Mouse (Mus musculus) R1 (cell line): ENCODE measurements at regions not wholly inside any gene's neighbourhood (a gene's known extent, or its start where the extent isn't known, plus 50 kb on each side); places are given as distances from the start of the nearest gene placed in this dataset.

Source experiments
- DNase-seq: peaks from one replicate; pipeline ENCODE4 v3.0.0-alpha.2; 2018; ENCODE audit warnings: low read depth, low spot score

DNA sequence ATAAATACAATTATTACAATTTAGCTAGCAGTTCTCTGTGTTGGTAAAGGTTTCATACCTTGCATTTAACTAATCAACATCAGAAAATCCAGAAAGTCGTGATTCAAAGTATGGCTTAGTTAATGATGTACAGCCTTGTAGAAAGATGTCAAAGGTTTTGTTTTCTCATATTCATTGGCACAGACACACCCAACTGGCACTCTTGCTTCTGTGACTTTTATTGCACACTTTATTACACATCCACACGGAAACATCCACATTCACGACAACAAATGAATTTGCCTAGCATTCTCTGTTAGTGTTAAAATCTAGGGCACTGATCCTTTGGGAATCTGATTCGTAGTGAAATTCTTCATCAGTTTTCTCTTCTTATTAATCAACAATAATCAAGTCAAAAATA is 720.0 kb downstream of the Tns3 start:
- DNase-seq: no peak

DNA sequence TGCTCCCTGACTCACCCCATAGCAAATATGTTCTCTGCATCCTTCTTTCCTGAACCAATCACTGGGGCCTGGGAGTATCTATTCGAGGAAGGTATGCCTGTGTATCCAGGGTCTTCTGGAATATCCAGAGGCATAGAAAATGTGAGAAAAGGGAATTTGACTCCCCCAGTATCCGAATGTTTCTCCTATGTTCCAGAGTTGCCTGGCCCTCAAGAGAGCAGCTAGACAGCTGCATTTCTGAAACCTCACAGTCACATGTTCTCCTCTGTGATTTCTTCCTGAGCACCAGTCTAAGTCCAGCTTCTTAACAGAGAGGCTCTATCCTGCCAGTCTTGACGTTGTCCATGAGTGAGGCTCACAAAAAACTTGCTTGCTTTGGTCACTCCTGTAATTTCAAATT is 719.9 kb upstream of the Igfbp3 start:
- no peak for DNase-seq

DNA sequence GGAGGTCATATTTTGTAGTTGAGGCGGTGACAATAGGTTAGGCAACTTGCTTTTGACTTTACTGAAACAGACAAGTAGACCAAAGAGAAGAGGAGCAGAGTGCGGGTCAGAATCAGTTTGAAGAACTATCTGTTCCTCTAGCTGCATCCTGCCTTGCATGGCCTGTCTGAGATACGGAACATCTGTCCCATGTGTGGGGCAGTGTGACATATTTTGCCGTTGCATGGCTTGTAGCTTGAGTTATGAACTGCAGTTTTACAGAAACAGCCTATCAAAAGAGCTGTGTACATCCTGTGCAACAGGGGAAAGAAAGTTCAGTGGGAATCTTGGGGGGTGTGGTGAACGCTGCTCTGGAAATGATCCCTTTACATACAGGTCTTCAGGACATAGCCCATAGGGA is 718.9 kb upstream of the Igfbp3 start:
- DNase-seq: no peak

DNA sequence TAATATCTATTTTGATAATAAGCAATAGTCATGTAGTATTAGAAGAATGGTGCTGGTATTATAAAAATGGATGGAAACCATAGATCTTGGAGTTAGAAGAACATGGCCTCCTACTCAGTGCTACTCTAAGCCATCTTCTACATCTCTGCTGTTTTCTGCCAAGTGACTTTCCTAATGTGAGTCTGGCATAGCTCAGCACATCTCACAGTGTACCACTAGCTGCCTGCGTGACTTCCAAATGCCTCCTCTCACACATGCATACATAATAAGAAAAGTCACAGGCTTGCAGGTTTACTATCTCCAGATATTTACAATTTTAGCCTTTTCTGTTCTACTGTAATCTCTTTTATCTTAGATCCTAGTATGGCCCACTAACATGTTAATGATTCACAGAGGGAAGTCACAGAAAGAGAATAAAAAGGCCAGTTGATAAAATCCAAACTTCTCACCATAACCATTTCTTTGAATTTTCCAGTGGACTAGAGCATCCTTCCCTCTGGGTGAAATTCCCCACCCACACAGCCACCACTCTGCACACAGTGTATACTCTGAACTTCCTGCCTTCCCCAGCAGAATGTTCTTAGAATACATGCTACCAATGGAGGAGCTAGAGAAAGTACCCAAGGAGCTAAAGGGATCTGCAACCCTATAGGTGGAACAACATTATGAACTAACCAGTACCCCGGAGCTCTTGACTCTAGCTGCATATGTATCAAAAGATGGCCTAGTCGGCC is 717.5 kb upstream of the Igfbp3 start:
- no peak for DNase-seq

DNA sequence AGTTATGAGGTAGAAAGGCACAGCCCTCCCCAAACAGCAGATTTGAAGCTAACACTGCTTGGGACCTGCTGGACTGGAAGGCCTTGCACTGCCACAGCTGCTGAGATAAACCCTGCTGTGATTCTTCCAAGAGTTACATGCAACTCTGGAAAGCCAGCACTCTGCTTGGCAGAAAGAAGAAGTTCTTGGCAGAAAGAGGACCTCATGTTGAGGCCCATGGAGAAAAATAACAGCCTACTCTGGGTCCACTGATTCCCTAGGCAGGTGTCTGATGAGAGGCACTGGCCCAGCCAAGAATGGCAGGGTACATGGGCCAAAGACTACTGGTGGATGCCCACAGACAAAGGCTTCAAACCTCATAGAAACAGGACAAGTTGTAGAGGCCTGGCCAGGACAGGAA is 714.0 kb upstream of the Igfbp3 start:
- DNase-seq: no peak

DNA sequence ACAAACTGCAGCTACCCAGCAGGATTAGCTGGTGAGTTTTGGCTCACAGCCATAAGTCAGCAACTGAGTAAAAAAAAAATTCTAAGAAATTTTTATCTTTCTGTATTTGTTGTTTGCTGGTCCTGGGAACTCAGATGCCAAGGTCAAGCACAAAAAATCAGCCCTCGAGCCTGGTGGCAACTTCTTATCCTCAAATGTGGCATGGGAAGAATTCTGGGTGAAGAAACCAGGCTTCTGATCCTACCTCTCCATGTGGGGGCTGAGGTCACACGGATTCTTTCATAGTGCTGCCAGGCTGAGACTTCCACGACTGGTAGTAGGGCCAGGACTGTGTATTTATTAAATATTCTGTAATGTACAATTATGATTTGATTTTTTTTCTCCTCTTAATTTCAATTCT is 698.3 kb upstream of the Igfbp3 start:
- DNase-seq: no peak

DNA sequence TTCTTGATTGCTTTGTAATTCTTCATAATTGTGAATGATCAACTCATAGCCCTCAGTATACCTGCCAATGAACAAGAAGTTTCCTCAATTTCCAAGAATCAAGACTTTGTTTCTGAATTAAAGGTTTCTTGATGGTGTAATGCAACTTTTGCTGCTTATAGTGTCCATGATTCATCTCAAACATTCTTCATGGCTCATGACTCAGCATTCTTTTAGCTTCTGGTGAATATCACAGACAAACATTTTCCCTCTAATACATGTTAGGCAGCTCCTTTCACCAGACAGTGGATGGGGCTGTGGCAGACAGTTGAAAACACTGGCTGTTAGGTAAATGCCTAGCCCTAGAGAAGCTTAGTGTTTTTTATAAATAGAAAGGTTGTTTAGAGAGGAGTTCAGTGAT is 686.5 kb upstream of the Igfbp3 start:
- no peak for DNase-seq

DNA sequence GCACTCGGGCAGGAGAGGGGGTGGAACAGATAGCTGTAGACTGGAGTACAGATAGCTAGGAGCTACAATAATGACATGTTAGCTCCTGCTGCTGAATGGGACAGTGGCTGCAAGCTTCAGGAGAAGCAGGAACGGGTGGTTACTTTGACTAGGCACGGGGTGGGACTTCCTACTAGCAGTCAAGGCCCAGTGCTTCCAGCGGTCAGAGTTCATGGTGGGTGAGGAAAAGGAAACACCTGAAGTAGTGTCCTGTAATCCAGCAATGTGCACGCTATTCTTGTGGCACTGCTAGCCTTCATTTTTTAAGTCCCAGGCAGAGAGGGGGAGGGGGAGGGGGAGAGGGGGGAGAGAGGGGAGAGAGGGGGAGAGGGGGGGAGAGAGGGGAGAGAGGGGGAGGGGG is 684.5 kb upstream of the Igfbp3 start:
- DNase-seq: no peak

DNA sequence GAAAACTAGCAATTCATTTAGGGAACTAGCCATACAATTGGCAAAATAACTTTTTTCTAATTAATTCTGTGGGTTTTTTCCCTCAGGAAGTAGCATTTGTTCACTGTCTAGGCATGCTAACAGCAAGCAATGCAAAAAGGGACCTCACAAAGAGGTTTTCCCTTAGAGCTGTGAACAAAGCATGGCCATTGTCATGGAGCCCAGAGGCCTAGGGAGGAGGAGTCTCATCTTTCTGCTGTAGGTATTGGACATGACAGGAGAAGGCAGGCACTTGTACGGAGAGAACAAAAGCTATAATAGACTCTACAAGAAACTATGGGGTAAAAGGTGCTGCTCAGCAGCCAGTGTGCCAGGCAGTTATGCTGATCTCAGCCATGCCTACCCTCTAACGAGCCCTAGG is 666.8 kb upstream of the Igfbp3 start:
- DNase-seq: peak; percentile 37

DNA sequence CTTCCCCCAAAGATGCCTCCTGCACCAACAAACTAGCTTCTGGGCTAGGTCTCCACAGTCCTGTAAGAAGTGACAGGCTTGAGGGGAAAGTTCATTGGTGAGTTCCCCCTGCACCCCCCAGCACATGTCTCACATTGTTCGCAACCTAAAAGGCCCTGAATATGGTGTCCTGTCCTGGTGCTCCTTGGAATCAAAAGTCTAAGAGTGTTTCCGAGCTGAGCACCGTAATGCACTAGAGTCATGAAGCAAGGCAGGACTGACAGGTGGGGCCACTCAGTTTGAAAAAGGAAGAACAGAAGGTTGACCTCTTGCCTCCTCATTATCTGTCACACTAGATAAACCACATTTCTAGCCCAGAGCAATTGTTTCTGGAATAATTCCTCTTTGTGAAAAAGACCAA is 650.4 kb upstream of the Igfbp3 start:
- DNase-seq: no peak

DNA sequence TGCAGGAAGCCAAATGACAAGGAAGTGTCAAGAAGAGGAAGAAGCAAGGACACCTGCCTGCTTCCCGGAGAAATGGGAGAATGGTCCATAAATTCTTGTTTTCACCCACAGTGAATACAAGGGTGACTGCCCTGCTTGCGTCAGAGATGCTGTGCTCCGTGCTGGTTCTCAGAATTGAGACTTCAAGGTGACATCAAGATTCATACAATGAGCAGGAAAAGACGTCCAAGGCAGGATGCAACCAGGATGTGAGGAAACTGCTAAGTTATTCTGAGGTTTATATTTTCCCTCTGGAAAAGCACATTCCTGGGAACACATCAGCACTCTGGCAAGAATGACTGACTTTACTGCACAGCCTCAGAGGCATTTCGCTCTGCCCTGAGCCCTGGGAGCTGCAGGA is 650.0 kb upstream of the Igfbp3 start:
- DNase-seq: no peak

DNA sequence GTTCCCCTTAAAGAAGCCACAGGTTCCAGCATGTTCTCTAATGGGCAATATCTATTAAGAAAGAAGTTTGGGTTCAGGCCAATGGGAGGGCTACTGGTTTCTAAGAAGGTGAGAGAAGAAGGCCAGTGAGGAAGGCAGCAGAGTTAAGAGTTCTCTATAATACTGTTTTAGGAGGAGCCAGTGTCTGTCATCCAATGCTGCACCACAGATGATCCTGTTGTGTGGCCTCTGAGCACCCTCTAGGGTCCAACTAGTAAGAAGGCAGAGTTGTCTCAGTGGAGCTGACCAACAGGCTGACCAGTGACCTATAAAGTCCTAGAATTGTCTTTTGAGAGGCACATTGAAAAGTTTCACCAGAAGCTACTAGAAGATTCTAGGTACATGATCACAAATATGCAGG is 648.8 kb upstream of the Igfbp3 start:
- no peak for DNase-seq

DNA sequence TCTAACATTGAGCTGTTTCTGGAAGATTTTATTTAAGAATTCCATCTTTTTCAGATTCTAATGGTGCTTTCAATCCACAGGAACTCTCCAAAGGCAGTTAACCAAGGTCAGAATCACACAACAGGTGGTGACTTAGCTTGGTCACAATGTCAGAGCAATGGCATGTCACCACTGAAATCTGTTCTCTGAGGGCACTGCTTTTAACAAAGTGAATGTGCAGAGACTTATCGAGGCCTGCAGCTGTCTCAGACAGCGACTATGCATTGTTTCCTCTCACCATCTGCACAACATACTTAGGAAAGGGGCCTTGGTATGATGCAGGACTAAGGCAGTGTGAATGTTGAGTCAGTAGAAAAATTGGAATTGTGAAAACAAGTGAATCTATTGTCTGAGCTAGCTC is 638.9 kb upstream of the Igfbp3 start:
- DNase-seq: no peak

DNA sequence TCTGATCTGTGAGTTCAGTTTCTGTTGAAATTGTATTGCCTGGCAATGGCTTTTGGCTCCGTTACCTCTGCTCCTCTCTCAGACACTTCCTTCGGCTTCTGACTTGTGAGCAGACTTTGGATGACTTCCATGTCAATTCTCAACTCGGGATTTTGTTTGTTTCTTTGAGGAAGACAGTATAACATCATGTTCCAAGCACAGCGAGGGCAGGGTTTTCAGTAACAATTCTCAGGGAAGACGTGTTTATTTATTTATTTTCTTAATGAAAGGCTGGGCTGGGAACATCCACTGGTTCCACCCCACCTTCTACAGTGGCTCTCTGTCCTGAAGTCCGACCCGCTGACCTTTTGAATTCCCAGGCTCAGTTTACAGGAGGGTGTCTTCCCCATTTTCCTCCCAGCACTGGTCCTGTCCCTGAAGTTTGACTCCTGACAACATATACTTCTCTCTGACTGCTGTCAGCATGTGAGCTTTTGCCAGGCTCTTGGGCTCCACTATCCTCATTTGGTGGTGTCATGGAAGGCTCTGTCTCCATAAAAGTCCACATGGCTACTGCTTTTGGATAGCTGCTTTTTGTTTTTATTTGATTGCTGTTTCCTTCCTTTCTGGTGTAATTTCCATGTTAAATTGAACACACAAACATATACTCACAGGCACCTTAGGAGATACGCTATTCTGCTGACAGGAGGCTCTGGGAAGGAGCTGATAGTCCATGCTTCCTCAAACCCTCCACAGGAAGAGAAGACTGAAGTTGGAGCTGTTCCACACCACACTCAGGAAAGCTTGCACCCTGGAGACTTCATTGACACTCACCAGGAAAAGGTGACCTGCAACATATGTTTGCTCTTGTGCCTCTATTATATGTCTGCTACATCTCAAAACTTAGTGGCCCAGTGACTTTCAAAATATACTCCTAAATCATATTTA is 624.9 kb upstream of the Igfbp3 start:
- DNase-seq: no peak

DNA sequence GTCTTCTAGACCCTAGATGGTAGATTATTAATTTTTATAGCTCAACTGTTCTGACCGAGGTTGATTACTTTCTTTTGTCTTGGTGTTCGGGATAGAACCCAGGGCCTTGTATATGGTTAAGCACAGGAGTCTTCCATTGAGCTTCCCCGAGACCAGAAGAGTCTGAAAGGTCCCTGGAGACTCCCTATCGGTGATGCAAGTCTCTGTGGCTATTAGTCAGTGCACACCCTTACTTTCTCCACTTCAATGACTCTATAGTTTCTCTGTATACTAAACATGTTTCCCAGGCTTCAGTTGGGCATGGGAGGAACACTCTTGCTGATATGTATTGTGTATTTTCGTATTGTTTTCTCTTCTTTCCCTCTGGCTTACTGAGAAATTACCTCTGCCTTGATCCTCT is 623.8 kb upstream of the Igfbp3 start:
- DNase-seq: no peak

DNA sequence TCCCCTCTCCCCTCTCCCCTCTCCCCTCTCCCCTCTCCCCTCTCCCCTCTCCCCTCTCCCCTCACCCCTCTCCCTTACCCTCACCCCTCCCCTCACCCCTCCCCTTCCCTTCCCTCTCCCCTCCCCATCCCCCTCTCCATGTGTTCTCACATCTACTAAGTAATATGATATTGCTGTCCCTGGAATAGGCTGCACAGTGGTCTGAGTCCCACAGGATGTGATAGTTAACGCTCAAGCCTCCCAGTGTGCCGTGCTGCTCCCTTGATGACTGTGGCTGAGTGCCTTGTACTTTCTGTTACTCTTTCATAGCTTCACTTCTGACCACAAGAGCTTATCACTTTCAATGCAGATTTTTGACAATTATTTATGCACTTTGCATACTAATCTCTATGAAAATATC is 620.4 kb upstream of the Igfbp3 start:
- DNase-seq: no peak

DNA sequence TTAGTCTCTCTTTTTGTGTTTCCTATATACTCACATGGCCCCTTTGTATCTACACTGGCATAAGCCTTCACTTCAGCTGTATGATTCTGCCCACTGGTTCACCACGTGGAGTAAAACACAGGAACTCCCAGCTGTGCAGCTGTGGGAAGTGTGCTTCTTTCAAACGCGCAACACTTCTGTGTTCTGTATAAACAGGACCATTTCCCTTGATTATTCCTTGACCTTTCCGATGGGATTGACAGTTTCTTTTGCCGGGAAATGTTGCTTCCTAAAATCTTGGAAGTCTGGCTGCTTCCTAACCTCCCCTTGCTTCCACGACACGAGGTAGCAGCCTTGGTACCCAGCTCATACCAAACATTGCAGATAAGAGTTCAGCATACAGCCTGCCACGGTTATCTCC is 618.7 kb upstream of the Igfbp3 start:
- DNase-seq: no peak

DNA sequence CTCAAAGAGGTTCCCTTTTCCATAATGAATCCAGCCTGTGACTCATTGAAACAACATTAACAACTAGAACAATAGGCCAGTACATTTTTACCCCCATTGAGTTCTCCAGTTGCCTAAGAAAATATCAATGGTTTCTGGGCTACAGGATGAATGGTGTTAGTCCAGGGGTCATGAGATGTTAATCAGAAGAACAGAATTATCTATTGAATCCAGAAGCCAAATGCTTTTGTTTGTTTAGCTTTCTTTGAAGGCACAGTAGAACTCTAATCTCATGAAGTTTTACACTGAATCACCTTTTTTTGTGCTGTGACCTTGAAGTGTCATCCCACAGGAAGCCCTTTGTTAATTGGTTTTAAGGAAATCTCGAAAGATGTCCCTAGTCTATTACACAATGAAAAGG is 616.0 kb upstream of the Igfbp3 start:
- DNase-seq: peak; percentile 60

DNA sequence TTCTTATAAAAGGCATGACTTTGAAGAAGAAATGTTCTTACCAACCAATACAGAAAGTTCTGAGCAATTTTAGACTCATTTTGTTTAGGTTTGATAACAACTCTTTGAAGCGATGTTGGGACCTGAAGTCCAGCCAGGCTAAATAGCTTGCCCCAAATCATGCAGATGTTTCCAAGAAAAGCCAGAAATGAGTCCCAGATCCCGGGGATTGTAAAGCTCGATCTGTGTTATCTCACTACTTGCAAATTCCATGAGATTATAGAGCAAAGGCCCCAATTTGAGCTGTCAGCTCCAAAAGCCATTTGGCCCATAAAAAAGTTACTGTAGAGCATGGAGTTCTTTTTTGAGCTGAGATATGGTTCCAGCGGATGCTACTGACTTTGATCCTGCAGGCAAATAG is 614.3 kb upstream of the Igfbp3 start:
- no peak for DNase-seq

DNA sequence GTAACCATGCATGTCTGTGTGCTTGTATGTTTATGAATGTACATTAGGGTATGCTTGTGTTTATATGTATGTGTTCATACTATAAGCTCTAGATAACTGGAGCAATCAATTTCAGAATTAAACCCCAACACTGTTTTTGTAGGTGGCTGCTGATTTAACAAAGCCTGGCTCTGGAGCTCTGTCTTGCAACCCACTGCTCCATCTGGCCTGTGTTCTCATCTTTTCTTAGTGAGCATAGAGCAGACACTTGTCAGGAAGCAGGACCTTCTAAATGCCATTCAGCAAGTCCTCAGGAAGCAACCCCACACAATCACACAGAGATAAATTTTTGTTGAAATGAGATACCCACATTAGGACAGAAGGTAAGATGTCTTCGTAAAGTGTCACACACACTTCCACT is 613.7 kb upstream of the Igfbp3 start:
- DNase-seq: no peak

DNA sequence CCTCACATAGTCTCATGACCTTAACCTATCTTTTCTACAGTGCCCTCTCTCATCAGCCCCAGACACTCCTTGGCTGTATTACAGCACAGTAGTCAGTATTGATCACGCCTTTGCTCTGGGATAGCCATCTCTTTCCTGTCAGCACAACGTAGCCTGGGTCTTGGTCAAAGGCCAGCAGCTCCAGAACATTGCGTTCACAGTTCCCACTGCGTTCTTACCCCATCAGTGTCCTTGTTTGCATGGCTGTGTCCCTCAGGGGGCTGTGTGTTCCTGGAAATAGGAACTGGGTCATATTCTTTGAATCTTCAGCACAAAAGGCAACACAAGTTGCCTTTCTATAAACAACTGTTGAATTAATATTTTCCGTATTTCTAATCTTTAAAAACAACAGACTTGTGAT is 602.0 kb upstream of the Igfbp3 start:
- no peak for DNase-seq

DNA sequence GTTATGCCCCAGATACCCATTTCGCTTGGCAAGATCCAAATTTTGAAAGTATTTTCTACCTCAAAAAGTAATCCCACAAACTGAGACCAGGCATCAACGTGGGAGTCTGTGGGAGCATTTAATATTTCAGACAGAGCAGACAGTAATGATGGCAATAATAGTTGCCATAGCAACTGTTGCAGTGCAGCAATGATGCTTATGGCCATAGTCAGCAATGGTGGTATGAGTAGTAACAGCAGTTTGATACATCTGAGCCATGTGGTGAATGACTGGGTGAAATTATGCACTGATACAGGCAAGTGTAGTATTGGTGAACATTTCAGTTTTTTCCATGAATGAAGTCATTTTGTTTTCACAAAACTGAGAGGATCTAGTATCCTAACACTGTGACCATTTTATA is 600.8 kb upstream of the Igfbp3 start:
- no peak for DNase-seq

DNA sequence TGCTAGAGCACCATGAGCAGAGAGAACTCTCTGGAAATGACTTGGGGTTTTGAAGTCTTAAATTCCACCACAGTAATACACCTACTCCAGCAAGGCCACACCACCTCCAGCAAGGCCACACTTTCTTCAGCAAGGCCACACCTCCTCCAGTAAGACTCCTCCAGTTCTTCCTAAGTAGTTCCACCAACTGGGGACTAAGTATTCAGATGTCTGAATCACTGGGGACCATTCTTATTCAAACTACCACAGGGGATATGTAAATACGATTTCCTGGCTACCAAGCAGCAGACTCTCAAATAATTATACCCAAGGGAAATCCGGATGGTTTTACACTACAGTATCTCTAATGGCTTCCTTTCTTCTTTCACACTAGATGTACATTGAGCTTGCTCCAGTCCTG is 598.7 kb upstream of the Igfbp3 start:
- peak; percentile 86 for DNase-seq
